Mouse (Mus musculus): ENCODE measurements around the gene Kansl1l. TPM values are rescaled to one million over a fixed set of nuclear protein-coding genes. Genes with fewer than 3 reads are reported as not detected.

The Kansl1l gene
- polyA plus RNA-seq, 1 experiment from 2014 or later = 12.8 TPM

GRCm38 (mm10) chr1:66691772-66692171 lies 125.6 kb downstream of the Kansl1l start:
- Histone ChIP-seq H3K9ac (replicated peaks; ENCODE audit: low read length) (no peak overlapping the region), H3K36me3 (replicated peaks; ENCODE audit: control insufficient read depth, insufficient read depth, low read depth, low read length) (no peaks in the 10 kb centered on the region), H3K9me3 (replicated peaks; ENCODE audit: control insufficient read depth, low read length) (no peaks in the 10 kb centered on the region), H3K4me3 (ENCODE audit: low read depth, low read length) (no peak overlapping the region), H3K4me1 (ENCODE audit: control insufficient read depth, insufficient read depth, low read length) (no peaks in the 10 kb centered on the region), H3K27me3 (ENCODE audit: control insufficient read depth, insufficient read depth, low read length) (no peaks in the 10 kb centered on the region), H3K4me2 (ENCODE audit: low read depth, low read length) (no peak overlapping the region), H3K27ac (replicated peaks; ENCODE audit: low read depth, low read length) (no peak overlapping the region)
- WGBS = 76% methylated on average over 3 of the region's 3 CpGs
- DNase-seq (ENCODE audit: low spot score) (no peak), ATAC-seq (replicated peaks; ENCODE audit: insufficient number of reproducible peaks, low FRiP score, low TSS enrichment, low read depth) (no peak)

GRCm38 (mm10) chr1:66682974-66683373 lies 134.4 kb downstream of the Kansl1l start:
- H3K9ac ChIP-seq (replicated peaks; ENCODE audit: low read length) = no peak overlapping the region
- no peaks in the 10 kb centered on the region for H3K36me3 ChIP-seq (replicated peaks; ENCODE audit: control insufficient read depth, insufficient read depth, low read depth, low read length)
- ATAC-seq (replicated peaks; ENCODE audit: insufficient number of reproducible peaks, low FRiP score, low TSS enrichment, low read depth) = no peak
- no peak overlapping the region for H3K4me2 ChIP-seq (ENCODE audit: low read depth, low read length)
- H3K4me1 ChIP-seq (ENCODE audit: control insufficient read depth, insufficient read depth, low read length) = no peaks in the 10 kb centered on the region
- DNase-seq (ENCODE audit: low spot score) = no peak
- no peak overlapping the region for H3K4me3 ChIP-seq (ENCODE audit: low read depth, low read length)
- H3K27ac ChIP-seq (replicated peaks; ENCODE audit: low read depth, low read length) = no peak overlapping the region
- H3K27me3 ChIP-seq (ENCODE audit: control insufficient read depth, insufficient read depth, low read length) = no peaks in the 10 kb centered on the region
- WGBS = 85% methylated on average over 5 of the region's 5 CpGs
- no peaks in the 10 kb centered on the region for H3K9me3 ChIP-seq (replicated peaks; ENCODE audit: control insufficient read depth, low read length)

GRCm38 (mm10) chr1:66678662-66679061 lies 138.7 kb downstream of the Kansl1l start:
- Histone ChIP-seq H3K36me3 (replicated peaks; ENCODE audit: control insufficient read depth, insufficient read depth, low read depth, low read length) (no peaks in the 10 kb centered on the region), H3K4me3 (ENCODE audit: low read depth, low read length) (no peak overlapping the region), H3K27ac (replicated peaks; ENCODE audit: low read depth, low read length) (no peak overlapping the region), H3K9me3 (replicated peaks; ENCODE audit: control insufficient read depth, low read length) (no peaks in the 10 kb centered on the region), H3K27me3 (ENCODE audit: control insufficient read depth, insufficient read depth, low read length) (no peaks in the 10 kb centered on the region), H3K9ac (replicated peaks; ENCODE audit: low read length) (no peak overlapping the region), H3K4me2 (ENCODE audit: low read depth, low read length) (no peak overlapping the region), H3K4me1 (ENCODE audit: control insufficient read depth, insufficient read depth, low read length) (no peaks in the 10 kb centered on the region)
- DNase-seq (ENCODE audit: low spot score) = no peak
- ATAC-seq (replicated peaks; ENCODE audit: insufficient number of reproducible peaks, low FRiP score, low TSS enrichment, low read depth) = no peak
- WGBS = 43% methylated on average over 2 of the region's 2 CpGs

GRCm38 (mm10) chr1:66677928-66678327 lies 139.4 kb downstream of the Kansl1l start:
- H3K4me2 ChIP-seq (ENCODE audit: low read depth, low read length) = no peak overlapping the region
- no peak overlapping the region for H3K9ac ChIP-seq (replicated peaks; ENCODE audit: low read length)
- no peak overlapping the region for H3K27ac ChIP-seq (replicated peaks; ENCODE audit: low read depth, low read length)
- H3K27me3 ChIP-seq (ENCODE audit: control insufficient read depth, insufficient read depth, low read length) = no peaks in the 10 kb centered on the region
- H3K4me1 ChIP-seq (ENCODE audit: control insufficient read depth, insufficient read depth, low read length) = no peaks in the 10 kb centered on the region
- ATAC-seq (replicated peaks; ENCODE audit: insufficient number of reproducible peaks, low FRiP score, low TSS enrichment, low read depth) (no peak), DNase-seq (ENCODE audit: low spot score) (no peak)
- 82% methylated on average over 14 of the region's 14 CpGs for WGBS
- H3K4me3 ChIP-seq (ENCODE audit: low read depth, low read length) = no peak overlapping the region
- H3K36me3 ChIP-seq (replicated peaks; ENCODE audit: control insufficient read depth, insufficient read depth, low read depth, low read length) = no peaks in the 10 kb centered on the region
- H3K9me3 ChIP-seq (replicated peaks; ENCODE audit: control insufficient read depth, low read length) = no peaks in the 10 kb centered on the region

GRCm38 (mm10) chr1:66672812-66673211 lies 144.6 kb downstream of the Kansl1l start:
- no peak overlapping the region for H3K4me2 ChIP-seq (ENCODE audit: low read depth, low read length)
- WGBS = 87% methylated on average over 7 of the region's 7 CpGs
- ATAC-seq (replicated peaks; ENCODE audit: insufficient number of reproducible peaks, low FRiP score, low TSS enrichment, low read depth) = no peak

GRCm38 (mm10) chr1:66671475-66671874 lies 145.9 kb downstream of the Kansl1l start:
- no peak overlapping the region for H3K27ac ChIP-seq (replicated peaks; ENCODE audit: low read depth, low read length)
- no peak overlapping the region for H3K9ac ChIP-seq (replicated peaks; ENCODE audit: low read length)
- H3K4me2 ChIP-seq (ENCODE audit: low read depth, low read length) = no peak overlapping the region
- no peaks in the 10 kb centered on the region for H3K9me3 ChIP-seq (replicated peaks; ENCODE audit: control insufficient read depth, low read length)
- no peak for DNase-seq (ENCODE audit: low spot score)
- no peaks in the 10 kb centered on the region for H3K27me3 ChIP-seq (ENCODE audit: control insufficient read depth, insufficient read depth, low read length)
- ATAC-seq (replicated peaks; ENCODE audit: insufficient number of reproducible peaks, low FRiP score, low TSS enrichment, low read depth) = no peak
- WGBS = 75% methylated on average over 7 of the region's 7 CpGs
- H3K4me3 ChIP-seq (ENCODE audit: low read depth, low read length) = no peak overlapping the region
- no peaks in the 10 kb centered on the region for H3K36me3 ChIP-seq (replicated peaks; ENCODE audit: control insufficient read depth, insufficient read depth, low read depth, low read length)
- no peaks in the 10 kb centered on the region for H3K4me1 ChIP-seq (ENCODE audit: control insufficient read depth, insufficient read depth, low read length)

More at GRCm38 (mm10) chr1:66672812-66673211, 144.6 kb downstream of the Kansl1l start:
- Histone ChIP-seq H3K9me3 (replicated peaks; ENCODE audit: control insufficient read depth, low read length) (no peaks in the 10 kb centered on the region), H3K27ac (replicated peaks; ENCODE audit: low read depth, low read length) (no peak overlapping the region), H3K4me1 (ENCODE audit: control insufficient read depth, insufficient read depth, low read length) (no peaks in the 10 kb centered on the region), H3K4me3 (ENCODE audit: low read depth, low read length) (no peak overlapping the region), H3K36me3 (replicated peaks; ENCODE audit: control insufficient read depth, insufficient read depth, low read depth, low read length) (no peaks in the 10 kb centered on the region), H3K9ac (replicated peaks; ENCODE audit: low read length) (no peak overlapping the region), H3K27me3 (ENCODE audit: control insufficient read depth, insufficient read depth, low read length) (no peaks in the 10 kb centered on the region)
- no peak for DNase-seq (ENCODE audit: low spot score)

Other genes starting within 250 kb of the Kansl1l start
- 54.8 and 60.2 TPM in 2 replicates for gene Rpe, start 116.7 kb downstream of the Kansl1l start, polyA plus RNA-seq (2014; fragmentation: Nextera tagmentation; extraction: Ambion mirVana)
- gene Acadl, start 45.7 kb upstream of the Kansl1l start, polyA plus RNA-seq (2014; fragmentation: Nextera tagmentation; extraction: Ambion mirVana) = 58.2 TPM in 2 replicates
- 11.5 and 18.0 TPM in 2 replicates for gene Myl1, start 127.8 kb upstream of the Kansl1l start, polyA plus RNA-seq (2014; fragmentation: Nextera tagmentation; extraction: Ambion mirVana)
- 96.5 and 103 TPM in 2 replicates for gene Lancl1, start 221.3 kb upstream of the Kansl1l start, polyA plus RNA-seq (2014; fragmentation: Nextera tagmentation; extraction: Ambion mirVana)

Data from embryonic facial prominence, embryonic 11.5 days (tissue).